Mouse (Mus musculus) cerebellum, adult 2 months (tissue): Measurements from ENCODE around the gene Aldh5a1.

Source experiments
- CTCF ChIP-seq: fragments of 200-500 bp; IDR thresholded peaks from 2 replicates; pipeline ENCODE4 v1.5.1; 2011; ENCODE audit warnings: low read depth, mild to moderate bottlenecking, control low read depth, low read length, moderate library complexity, borderline replicate concordance; ENCODE audit not compliant: insufficient read depth
- POLR2A ChIP-seq: fragments of 200-500 bp; IDR thresholded peaks from 2 replicates; pipeline ENCODE4 v1.6.1; 2011; ENCODE audit warnings: low read length, control low read depth, borderline replicate concordance; ENCODE audit not compliant: insufficient read depth

DNA sequence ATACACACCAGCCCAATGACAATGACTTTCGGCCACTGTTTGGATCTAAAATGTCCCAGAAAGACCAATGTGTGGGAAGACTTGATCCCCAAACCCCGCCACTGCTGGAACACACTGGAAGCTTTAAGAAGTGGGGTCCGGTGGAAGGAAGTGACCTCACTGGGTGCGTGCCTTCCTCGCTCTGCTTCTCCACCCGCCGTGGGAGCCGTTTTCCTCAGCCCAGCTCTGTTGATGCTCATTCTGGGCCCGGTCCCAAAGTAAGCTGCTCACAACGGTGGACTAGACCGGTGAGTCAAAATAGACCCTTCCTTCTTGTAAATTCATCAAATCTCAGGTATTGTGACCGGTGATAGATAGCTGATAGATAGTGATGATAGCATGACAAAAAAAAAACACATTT is 32.0 kb downstream of the Aldh5a1 start:
- no peak for TF ChIP-seq POLR2A
- no peak for TF ChIP-seq CTCF
